Mouse (Mus musculus) hindbrain, embryonic 10.5 days (tissue): ENCODE data around the gene Erp27. TPM values are rescaled to one million over a fixed set of nuclear protein-coding genes. Genes with fewer than 3 reads are reported as not detected.

Experiments used
- DNase-seq: peaks from one replicate; pipeline ENCODE4 v3.0.0-alpha.2; 2017; ENCODE audit warnings: low spot score
- H3K27ac ChIP-seq: fragments of 300-500 bp; sonication (generic); 2 replicates; pipeline ENCODE4 v1.5.1; 2016; ENCODE audit warnings: mild to moderate bottlenecking, moderate library complexity
- H3K27me3 ChIP-seq: fragments of 300-500 bp; sonication (generic); 2 replicates; pipeline ENCODE4 v1.6.1; 2016; ENCODE audit warnings: mild to moderate bottlenecking; ENCODE audit not compliant: poor library complexity, insufficient read depth, severe bottlenecking
- H3K36me3 ChIP-seq: fragments of 300-500 bp; sonication (generic); 2 replicates; pipeline ENCODE4 v1.6.1; 2016; ENCODE audit warnings: mild to moderate bottlenecking, moderate library complexity
- H3K4me1 ChIP-seq: fragments of 300-500 bp; sonication (generic); replicated peaks from 2 replicates; pipeline ENCODE4 v1.6.1; 2016; ENCODE audit warnings: mild to moderate bottlenecking
- H3K4me3 ChIP-seq: fragments of 300-500 bp; sonication (generic); 2 replicates; pipeline ENCODE4 v1.5.1; 2016; ENCODE audit warnings: mild to moderate bottlenecking, moderate library complexity
- H3K9me3 ChIP-seq: fragments of 300-500 bp; sonication (generic); 2 replicates; pipeline ENCODE4 v1.6.1; 2016; ENCODE audit warnings: mild to moderate bottlenecking, moderate library complexity
- WGBS: fragments of 180-500 bp; shearing (Covaris S2); methylation state at CpG from one replicate; pipeline ENCODE4 v1.1.7; 2016; 5-methylcytosine and 5-hydroxymethylcytosine counted together
- polyA plus RNA-seq: library from polyadenylated mRNA; unstranded; fragments of >200 nt; fragmentation: Nextera tagmentation; extraction: Ambion mirVana; gene quantifications from 2 replicates; pipeline ENCODE4 v1.2.1, GENCODE M21; 2016

Erp27 gene
- polyA plus RNA-seq, 1 experiment from 2014 or later, result not detected

DNA sequence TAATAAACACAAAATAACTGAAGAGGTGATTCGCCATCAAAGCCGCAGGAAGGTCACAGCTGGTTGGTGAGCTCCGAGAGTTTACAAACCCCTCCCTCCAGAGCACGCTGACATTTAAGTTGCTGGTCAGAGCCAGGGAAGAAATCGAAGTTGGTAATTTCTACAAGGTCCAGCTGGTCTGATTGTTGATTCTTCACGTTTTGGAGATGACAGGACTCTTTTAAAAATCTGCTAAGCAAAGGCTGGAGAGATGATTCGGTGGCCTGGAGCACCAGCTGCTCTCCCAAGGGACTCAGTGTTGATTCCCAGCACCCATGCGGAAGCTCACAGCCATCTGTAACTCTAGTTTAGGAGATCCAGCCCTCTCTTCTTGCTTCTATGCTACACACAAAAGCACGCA is 14.4 kb upstream of the Erp27 start:
- no peaks in the 10 kb centered on the region for H3K27me3 ChIP-seq
- no peak overlapping the region for H3K4me3 ChIP-seq
- WGBS, result 87% methylated on average over 9 of the region's 9 CpGs
- H3K36me3 ChIP-seq, result no peaks in the 10 kb centered on the region
- no peak overlapping the region for H3K27ac ChIP-seq
- H3K4me1 ChIP-seq, result peaks cover 10% of the 10 kb centered on the region; the same call in 1 of the 2 replicates
- H3K9me3 ChIP-seq, result no peaks in the 10 kb centered on the region
- DNase-seq, result no peak

DNA sequence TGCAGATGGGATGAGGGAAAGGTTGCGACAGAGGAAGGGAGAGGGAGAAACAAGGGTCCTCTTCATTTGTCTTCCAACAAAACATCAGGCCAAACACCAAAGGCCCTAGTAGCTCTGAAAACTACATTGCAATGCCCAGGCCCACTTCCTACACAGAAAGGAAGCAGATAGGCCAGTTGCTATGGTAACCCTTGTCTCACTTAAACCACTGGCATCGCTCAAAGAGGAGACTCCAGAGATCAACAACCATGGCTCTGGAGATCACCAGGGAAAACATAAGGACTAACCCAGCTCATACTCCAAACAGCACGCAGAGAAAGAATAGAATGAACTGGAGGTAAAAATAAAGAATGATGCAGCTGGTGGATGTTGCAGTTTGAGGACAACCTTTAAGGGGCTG is 13.3 kb upstream of the Erp27 start:
- no peak overlapping the region for H3K27ac ChIP-seq
- WGBS, result 82% methylated on average over 3 of the region's 3 CpGs
- no peaks in the 10 kb centered on the region for H3K27me3 ChIP-seq
- H3K4me3 ChIP-seq, result no peak overlapping the region
- H3K36me3 ChIP-seq, result no peaks in the 10 kb centered on the region
- DNase-seq, result no peak
- peaks cover 11% of the 10 kb centered on the region; the same call in 1 of the 2 replicates for H3K4me1 ChIP-seq
- H3K9me3 ChIP-seq, result no peaks in the 10 kb centered on the region

DNA sequence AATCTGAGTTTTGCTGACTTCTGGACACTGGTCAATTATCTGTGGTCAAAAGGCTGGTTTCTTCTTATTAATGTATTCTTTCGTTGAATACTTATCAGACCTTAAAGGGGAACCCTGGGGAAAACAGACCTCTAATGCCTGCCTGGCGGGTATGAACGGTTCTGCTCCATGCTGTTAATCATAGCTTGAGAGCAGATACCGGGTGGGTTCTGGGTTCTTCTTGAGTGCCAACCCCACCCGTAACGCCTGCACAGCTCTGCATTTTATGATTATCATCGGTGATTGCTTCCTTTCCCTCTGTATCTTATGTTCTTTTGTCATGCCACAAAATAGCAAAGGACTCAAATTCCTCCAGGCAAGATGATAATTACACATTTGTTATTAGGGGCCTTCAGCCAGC is 12.1 kb upstream of the Erp27 start:
- no peak overlapping the region for H3K4me3 ChIP-seq
- H3K27ac ChIP-seq, result no peak overlapping the region
- WGBS, result 91% methylated on average over 7 of the region's 7 CpGs
- H3K36me3 ChIP-seq, result no peaks in the 10 kb centered on the region
- H3K9me3 ChIP-seq, result no peaks in the 10 kb centered on the region
- DNase-seq, result no peak
- H3K27me3 ChIP-seq, result no peaks in the 10 kb centered on the region
- 0 out of 2 replicates have a peak, but pooled peaks cover 8% of the 10 kb centered on the region for H3K4me1 ChIP-seq

DNA sequence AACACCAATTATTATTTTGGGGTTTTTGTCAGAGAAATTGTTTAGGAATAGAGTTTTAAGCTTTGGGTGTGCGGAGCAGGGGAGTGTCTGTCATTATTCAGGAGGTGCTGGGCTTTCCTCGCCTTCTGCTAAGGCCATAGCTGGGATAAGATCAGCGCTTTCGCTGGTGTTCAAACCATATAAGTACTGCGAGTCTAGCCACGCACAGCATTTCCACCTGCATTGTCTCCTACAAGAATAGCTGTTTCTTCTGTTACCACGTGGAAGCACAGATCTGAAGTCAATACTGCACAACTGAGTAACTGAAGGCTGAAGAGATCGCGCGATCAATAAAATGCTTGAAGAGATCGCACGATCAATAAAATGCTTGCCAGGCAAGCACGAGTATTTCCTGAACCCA is 9.3 kb upstream of the Erp27 start:
- Histone ChIP-seq H3K4me1 (peaks cover 17% of the 10 kb centered on the region; the same call in 1 of the 2 replicates), H3K27me3 (no peaks in the 10 kb centered on the region), H3K4me3 (no peak overlapping the region), H3K36me3 (no peaks in the 10 kb centered on the region), H3K9me3 (no peaks in the 10 kb centered on the region), H3K27ac (peak overlapping the region; percentile 71)
- 88% methylated on average over 13 of the region's 13 CpGs for WGBS
- DNase-seq, result no peak

DNA sequence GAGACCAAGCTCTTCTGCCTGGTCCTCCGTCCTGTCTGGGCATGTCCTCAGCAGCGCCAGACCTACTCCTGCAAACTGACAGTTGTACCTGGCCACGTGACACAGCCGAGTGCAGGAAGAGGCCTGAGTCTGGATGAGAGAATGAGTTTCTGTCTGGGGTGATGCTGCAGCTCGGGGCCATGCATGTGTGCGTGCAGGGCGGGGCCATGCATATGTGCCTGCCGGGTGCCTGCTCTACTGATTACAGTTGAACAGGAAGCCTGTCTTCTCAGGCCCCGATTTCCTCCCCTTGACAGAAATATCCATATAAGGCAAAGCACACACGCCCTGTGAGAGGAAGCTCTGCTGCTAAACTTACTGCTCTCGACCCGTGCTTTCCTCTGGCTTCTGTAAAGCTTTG is 8.7 kb upstream of the Erp27 start:
- Histone ChIP-seq H3K4me1 (peaks cover 17% of the 10 kb centered on the region; the same call in 1 of the 2 replicates), H3K9me3 (no peaks in the 10 kb centered on the region), H3K4me3 (no peak overlapping the region), H3K27ac (peak overlapping the region; percentile 71), H3K36me3 (no peaks in the 10 kb centered on the region), H3K27me3 (no peaks in the 10 kb centered on the region)
- WGBS, result 60% methylated on average over 12 of the region's 12 CpGs
- peak; percentile 36 for DNase-seq

DNA sequence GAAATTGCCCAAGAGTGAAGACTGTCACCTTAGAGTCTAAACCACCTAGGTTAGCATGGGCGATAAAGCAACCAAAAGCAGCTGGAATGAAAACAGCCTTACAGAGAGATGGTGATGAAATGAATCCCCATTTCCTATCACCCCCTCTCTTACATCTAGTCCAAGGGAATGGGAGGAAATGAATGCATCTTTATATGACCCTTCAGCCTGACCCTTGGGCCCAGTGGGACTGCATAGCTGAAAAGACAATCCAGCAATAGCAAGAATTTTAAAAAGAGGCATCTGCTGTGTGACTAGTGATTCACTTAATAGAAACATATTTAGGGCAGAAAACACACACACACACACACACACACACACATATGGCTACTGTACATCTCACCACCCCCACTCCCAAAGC is 5.6 kb upstream of the Erp27 start:
- no peaks in the 10 kb centered on the region for H3K9me3 ChIP-seq
- no peak overlapping the region for H3K4me3 ChIP-seq
- H3K4me1 ChIP-seq, result peaks cover 17% of the 10 kb centered on the region; the same call in 1 of the 2 replicates
- no peaks in the 10 kb centered on the region for H3K27me3 ChIP-seq
- no peak overlapping the region for H3K27ac ChIP-seq
- H3K36me3 ChIP-seq, result no peaks in the 10 kb centered on the region
- DNase-seq, result no peak
- 83% methylated on average over 1 of the region's 1 CpGs for WGBS

DNA sequence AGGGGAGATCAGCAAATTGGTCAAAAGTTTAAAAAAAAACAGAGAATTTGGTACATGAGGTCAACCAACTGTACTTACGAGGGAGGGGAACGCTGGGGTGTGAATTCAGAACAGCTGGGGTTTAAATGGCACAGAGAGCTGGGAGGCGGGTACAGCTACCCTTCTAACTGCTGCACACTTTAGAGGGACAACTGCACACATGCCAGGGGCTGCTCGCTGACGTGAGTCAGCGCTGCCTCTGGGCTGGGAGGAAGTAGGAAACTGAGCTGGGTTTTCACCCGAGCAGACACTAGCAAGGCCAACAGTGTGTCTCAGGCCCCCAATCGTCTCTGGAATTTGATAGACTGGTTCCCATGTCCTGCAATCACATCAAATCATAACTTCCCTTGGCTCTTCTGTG is 3.1 kb upstream of the Erp27 start:
- Histone ChIP-seq H3K4me1 (peaks cover 8% of the 10 kb centered on the region; the same call in 1 of the 2 replicates), H3K27me3 (no peaks in the 10 kb centered on the region), H3K9me3 (no peaks in the 10 kb centered on the region), H3K36me3 (no peaks in the 10 kb centered on the region), H3K4me3 (no peak overlapping the region), H3K27ac (no peak overlapping the region)
- WGBS, result 77% methylated on average over 8 of the region's 8 CpGs
- no peak for DNase-seq

DNA sequence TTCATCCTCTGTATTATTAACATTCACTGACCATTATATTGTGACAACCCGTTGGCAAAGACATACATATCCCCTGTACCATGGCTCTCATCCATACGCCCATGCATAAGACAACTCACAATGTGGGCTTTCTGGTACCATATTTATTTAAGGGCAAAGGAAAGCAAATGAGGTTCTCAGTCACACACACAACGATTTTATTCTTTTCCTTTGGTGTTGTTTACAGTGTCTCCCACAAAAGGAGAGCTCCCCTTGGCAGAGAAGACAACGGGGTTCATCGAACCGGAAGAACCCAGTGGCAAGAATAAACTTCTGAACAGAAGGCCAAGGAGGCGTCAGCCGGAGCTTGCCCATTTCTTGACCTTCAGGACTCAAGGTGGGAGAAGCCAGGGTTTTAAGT is 1.6 kb upstream of the Erp27 start, which contains the start of gene Pde6h:
Gene Pde6h (plus strand): TSS at position 301 of the 400 bp plus-strand sequence.
- Histone ChIP-seq H3K4me1 (peaks cover 8% of the 10 kb centered on the region; the same call in 1 of the 2 replicates), H3K27me3 (no peaks in the 10 kb centered on the region), H3K36me3 (no peaks in the 10 kb centered on the region), H3K4me3 (no peak within 1 kb of the TSS), H3K27ac (no peak within 1 kb of the TSS), H3K9me3 (no peaks in the 10 kb centered on the region)
- DNase-seq, result no peak
- 91% methylated on average over 8 of the region's 8 CpGs for WGBS

DNA sequence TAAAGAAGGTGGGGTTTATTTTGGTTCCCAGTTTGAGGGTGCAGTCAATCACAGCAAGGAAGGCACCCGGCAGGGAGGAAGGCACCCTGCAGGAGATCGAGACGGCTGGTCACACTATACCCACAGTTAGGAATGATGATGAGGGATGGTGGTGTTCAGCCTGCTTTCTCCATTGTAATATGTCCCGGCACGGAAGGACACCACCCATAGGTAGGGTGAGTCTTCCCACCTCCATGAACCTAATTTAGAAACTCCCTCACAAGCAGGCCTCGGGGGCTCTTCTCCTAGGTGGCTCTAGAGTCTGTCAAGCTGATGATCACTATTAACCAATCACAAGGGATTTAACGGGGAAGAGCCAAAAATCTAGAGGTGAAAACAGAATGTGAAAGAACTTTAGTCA is 891 bp upstream of the Erp27 start:
- WGBS, result 89% methylated on average over 7 of the region's 7 CpGs
- DNase-seq, result no peak
- peaks cover 6% of the 10 kb centered on the region; the same call in 1 of the 2 replicates for H3K4me1 ChIP-seq

DNA sequence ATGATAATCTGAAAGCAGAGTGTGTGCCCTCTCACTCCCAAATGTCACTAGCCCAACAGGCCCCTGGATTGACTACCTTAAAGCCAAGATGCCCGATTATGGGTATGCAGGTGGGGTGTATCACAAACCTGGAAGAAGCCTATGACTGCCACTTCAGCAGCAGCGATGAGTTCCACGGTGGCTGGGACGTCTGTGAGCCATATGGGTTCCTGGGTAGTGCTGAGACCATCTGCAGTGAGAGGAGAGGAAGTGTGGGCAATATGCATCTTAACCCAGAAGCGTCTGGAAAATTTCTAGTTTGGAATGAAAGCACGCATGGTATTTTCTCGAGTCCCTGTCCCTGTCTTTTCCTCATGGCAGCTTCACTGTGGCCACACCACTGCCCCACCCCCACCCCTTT is 379 bp downstream of the Erp27 start:
- DNase-seq, result no peak
- Histone ChIP-seq H3K27me3 (no peaks in the 10 kb centered on the region), H3K4me1 (peaks cover 3% of the 10 kb centered on the region; the same call in 1 of the 2 replicates), H3K9me3 (no peaks in the 10 kb centered on the region), H3K27ac (no peak overlapping the region), H3K36me3 (no peaks in the 10 kb centered on the region), H3K4me3 (no peak overlapping the region)
- WGBS, result 82% methylated on average over 7 of the region's 7 CpGs

More for the DNA sequence above, 891 bp upstream of the Erp27 start:
- no peaks in the 10 kb centered on the region for H3K9me3 ChIP-seq
- H3K27me3 ChIP-seq, result no peaks in the 10 kb centered on the region
- no peak overlapping the region for H3K4me3 ChIP-seq
- no peaks in the 10 kb centered on the region for H3K36me3 ChIP-seq
- H3K27ac ChIP-seq, result no peak overlapping the region

DNA sequence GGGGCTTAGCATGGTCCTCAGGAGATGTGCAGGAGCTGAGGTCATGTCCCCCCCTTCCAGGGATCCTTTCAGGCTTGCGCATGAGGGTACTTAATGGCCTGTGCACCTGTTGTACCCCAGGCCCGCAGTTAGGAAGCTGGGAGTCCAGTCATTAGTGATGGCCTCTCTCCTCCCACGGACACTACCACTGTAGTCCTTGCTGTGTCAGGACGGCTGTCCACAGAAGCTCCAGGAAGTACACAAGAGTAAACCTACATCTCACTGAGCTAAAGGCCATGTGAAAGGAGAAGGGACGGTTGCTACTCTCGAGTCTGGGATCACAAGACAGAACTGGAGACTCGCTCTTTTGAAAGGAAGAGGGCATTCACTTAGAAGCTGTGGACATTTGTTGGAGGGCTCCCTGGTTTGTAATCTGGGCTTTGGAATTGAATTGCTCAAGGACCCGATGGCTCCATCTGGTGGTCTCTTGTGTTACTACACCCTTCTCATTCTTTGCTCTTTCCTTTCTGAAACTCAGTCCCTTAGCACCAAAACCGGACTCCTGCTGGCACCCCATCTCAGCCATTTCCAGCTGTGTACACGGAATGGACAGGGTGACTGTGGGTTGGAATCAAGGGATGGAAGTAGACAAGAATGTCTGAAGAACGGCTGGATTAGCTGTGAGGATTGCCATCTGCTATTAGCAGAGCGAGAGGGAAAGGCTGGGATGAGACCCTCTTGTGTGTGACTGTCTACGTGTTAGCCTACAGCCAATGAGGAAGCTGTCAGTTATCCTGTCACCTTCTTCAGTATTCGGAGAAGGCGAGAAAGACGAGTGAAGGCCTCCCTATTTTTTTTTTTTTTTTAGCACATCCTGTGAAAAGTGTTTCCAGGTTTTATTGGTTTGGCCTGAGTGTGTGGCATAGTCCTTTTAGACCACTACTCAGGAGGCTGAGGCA is 1.4 kb downstream of the Erp27 start:
- Histone ChIP-seq H3K27ac (no peak overlapping the region), H3K4me3 (no peak overlapping the region)

DNA sequence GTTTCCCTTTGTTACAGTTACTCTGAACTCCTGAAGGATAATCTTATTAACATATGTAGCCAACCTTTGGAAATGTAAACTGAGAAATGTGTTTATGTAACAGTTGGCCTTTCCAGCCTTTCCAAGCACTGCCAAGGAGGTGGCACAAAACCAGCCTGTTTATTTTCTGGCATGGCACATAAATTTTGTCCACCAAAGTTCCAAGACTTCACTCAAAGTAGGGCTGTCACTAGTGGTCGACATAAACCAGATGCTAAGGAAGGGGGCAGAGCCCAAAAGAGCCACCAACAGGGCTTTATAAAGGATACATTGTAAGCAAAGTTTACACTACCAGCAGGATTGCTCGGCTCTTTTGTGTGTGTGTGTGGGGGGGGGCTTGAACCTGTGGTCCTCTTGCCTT is 4.1 kb downstream of the Erp27 start:
- 7% methylated on average over 2 of the region's 2 CpGs for WGBS
- Histone ChIP-seq H3K9me3 (no peaks in the 10 kb centered on the region), H3K4me3 (no peak overlapping the region), H3K36me3 (no peaks in the 10 kb centered on the region), H3K27me3 (peaks cover 5% of the 10 kb centered on the region; the same call in 1 of the 2 replicates), H3K27ac (no peak overlapping the region), H3K4me1 (peaks cover 9% of the 10 kb centered on the region)
- no peak for DNase-seq

More for the DNA sequence above, 1.4 kb downstream of the Erp27 start:
- Histone ChIP-seq H3K36me3 (no peaks in the 10 kb centered on the region), H3K4me1 (peaks cover 3% of the 10 kb centered on the region; the same call in 1 of the 2 replicates), H3K27me3 (no peaks in the 10 kb centered on the region), H3K9me3 (no peaks in the 10 kb centered on the region)
- peak; percentile 59 for DNase-seq
- WGBS, result 46% methylated on average over 16 of the region's 16 CpGs

DNA sequence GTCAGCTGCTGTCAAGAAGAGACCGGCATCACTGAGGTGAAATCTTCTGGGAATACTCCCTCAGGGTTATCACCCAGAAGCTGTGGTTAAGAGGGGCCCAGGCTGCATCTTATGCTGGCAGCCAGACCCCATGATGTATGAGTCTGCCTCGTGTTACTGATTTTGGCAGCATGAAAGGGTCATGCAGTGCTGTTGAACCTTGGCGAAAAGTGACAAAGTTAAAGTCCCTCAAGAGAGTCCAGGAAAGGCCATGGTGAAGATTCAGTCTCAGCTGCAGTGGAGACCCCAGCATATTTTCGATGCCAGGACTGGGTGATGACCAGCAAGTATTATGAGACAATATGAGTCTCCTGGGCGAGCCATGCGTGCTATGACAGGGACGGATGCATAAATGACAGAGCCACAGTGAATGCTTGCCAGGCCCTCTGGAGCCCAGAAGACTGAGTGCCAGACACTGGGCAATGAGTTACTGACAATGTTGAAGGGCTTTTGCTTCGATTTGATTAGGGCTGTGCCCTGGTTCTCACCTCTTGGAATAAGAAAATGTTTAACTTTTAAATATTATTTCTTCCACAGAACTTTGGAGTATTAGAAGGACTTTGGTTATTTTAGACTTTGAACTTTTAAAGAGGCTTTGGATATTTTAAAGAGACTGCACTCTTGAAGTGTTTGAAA is 6.1 kb downstream of the Erp27 start:
- H3K27me3 ChIP-seq, result peaks cover 5% of the 10 kb centered on the region; the same call in 1 of the 2 replicates
- no peaks in the 10 kb centered on the region for H3K36me3 ChIP-seq
- no peak for DNase-seq
- H3K9me3 ChIP-seq, result no peaks in the 10 kb centered on the region
- H3K4me1 ChIP-seq, result peaks cover 9% of the 10 kb centered on the region
- WGBS, result 90% methylated on average over 8 of the region's 8 CpGs
- no peak overlapping the region for H3K4me3 ChIP-seq
- no peak overlapping the region for H3K27ac ChIP-seq
